Mouse (Mus musculus) limb, embryonic 10.5 days (tissue): ENCODE results near the gene Cyp2u1. TPM values are rescaled to one million over a fixed set of nuclear protein-coding genes. Genes with fewer than 3 reads are reported as not detected.

Experiments used
- DNase-seq: peaks from one replicate; pipeline ENCODE4 v3.0.0-alpha.2; 2017; ENCODE audit warnings: low spot score
- H3K27ac ChIP-seq: fragments of 300-500 bp; sonication (generic); 2 replicates; pipeline ENCODE4 v1.5.1; 2016; ENCODE audit warnings: mild to moderate bottlenecking
- H3K27me3 ChIP-seq: fragments of 300-500 bp; sonication (generic); 2 replicates; pipeline ENCODE4 v1.6.1; 2016; ENCODE audit warnings: low read depth, mild to moderate bottlenecking; ENCODE audit not compliant: poor library complexity, severe bottlenecking
- H3K36me3 ChIP-seq: fragments of 300-500 bp; sonication (generic); 2 replicates; pipeline ENCODE4 v1.6.1; 2016; ENCODE audit warnings: mild to moderate bottlenecking, moderate library complexity
- H3K4me1 ChIP-seq: fragments of 300-500 bp; sonication (generic); 2 replicates; pipeline ENCODE4 v1.6.1; 2016
- H3K4me3 ChIP-seq: fragments of 300-500 bp; sonication (generic); 2 replicates; pipeline ENCODE4 v1.5.1; 2016; ENCODE audit warnings: mild to moderate bottlenecking, moderate library complexity
- H3K9me3 ChIP-seq: fragments of 300-500 bp; sonication (generic); replicated peaks from 2 replicates; pipeline ENCODE4 v1.6.1; 2016; ENCODE audit warnings: mild to moderate bottlenecking
- WGBS: fragments of 180-500 bp; shearing (Covaris S2); methylation state at CpG from one replicate; pipeline ENCODE4 v1.1.7; 2016; 5-methylcytosine and 5-hydroxymethylcytosine counted together
- polyA plus RNA-seq: library from polyadenylated mRNA; unstranded; fragments of >200 nt; fragmentation: Nextera tagmentation; extraction: Ambion mirVana; gene quantifications from 2 replicates; pipeline ENCODE4 v1.2.1, GENCODE M21; 2016

The Cyp2u1 gene
- polyA plus RNA-seq, 1 experiment from 2014 or later: 1.1 TPM

DNA sequence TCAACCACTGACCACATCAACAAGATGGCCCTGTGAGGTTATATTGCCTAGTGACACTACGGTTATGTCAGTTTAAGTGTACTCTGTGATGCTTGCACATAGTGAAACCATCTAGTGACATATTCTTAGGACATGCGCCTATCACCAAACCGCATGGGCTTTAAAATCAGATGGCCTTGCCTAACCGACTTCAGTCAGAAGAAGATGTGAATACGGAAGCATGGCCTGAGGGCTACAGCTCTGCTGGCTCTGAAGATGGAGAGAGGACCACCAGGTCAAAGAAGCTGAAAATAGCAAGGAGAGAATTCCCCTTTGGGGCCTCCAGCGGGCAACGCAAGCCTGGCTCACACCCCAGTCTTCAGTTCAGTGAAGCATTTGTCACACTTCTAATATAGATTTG, 6.1 kb downstream of the Cyp2u1 start:
- H3K36me3 ChIP-seq: no peaks in the 10 kb centered on the region
- 95% methylated on average over 7 of the region's 7 CpGs for WGBS

DNA sequence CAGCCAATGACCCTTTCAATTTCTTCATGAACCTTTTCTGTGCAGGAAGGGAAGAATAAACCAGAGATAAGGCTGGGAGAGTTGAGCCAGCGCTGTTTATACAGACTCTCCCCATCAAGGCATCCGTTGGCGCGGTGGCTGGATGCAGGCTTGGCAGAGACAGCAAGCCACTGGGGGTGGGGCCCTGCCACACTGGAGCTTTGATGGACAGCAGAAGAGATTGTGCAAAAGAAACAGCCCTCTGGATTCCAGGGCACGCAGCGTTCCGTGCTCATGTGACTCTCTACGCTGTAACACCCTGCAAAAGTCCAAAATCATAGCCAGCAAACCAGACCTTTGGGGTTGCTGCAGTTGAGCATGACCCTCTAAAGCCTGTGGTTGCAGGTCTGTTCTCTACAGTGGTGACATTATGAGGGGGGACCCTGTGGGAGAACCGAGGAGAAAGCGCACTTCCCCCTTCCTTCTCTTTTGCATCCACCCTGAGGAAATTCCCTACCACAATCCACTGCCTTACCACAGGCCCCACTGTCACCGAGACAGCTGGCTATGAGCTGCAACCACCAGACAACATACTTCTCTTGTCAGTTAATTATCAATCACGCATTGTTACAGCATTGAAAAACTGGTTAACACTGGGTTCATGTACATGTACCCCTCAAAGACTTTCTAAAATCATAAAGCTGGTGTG, 7.4 kb downstream of the Cyp2u1 start:
- 89% methylated on average over 12 of the region's 12 CpGs for WGBS
- no peaks in the 10 kb centered on the region for H3K36me3 ChIP-seq
- H3K27ac ChIP-seq: no peak overlapping the region
- no peaks in the 10 kb centered on the region for H3K9me3 ChIP-seq
- H3K4me3 ChIP-seq: no peak overlapping the region
- peaks cover 14% of the 10 kb centered on the region for H3K4me1 ChIP-seq
- H3K27me3 ChIP-seq: no peaks in the 10 kb centered on the region
- DNase-seq: no peak

More for the DNA sequence above, 6.1 kb downstream of the Cyp2u1 start:
- Histone ChIP-seq H3K4me3 (no peak overlapping the region), H3K9me3 (no peaks in the 10 kb centered on the region), H3K4me1 (peaks cover 14% of the 10 kb centered on the region), H3K27me3 (peaks cover 9% of the 10 kb centered on the region), H3K27ac (no peak overlapping the region)
- DNase-seq: no peak

DNA sequence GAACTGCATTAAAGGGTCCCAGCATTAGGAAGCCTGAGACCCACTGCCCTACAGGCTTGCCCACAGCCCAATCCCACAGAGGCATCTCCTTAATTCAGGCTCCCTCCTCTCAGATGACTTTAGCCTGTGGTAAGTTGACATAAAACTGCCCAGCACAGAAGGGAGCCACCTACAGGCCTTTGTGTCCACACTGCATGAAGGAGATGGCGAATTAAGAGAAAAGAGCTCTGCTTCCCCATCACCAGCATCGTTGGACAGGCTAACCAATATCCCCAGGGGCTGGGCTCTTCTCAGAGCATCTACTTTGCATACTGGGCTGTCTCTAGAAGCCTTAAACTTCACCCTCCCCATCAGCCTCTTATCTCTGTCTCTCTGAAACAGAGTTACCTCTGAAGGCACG, 8.5 kb downstream of the Cyp2u1 start:
- Histone ChIP-seq H3K36me3 (no peaks in the 10 kb centered on the region), H3K4me1 (peaks cover 14% of the 10 kb centered on the region), H3K27me3 (no peaks in the 10 kb centered on the region), H3K9me3 (no peaks in the 10 kb centered on the region), H3K27ac (no peak overlapping the region), H3K4me3 (no peak overlapping the region)
- 69% methylated on average over 3 of the region's 3 CpGs for WGBS
- DNase-seq: no peak

DNA sequence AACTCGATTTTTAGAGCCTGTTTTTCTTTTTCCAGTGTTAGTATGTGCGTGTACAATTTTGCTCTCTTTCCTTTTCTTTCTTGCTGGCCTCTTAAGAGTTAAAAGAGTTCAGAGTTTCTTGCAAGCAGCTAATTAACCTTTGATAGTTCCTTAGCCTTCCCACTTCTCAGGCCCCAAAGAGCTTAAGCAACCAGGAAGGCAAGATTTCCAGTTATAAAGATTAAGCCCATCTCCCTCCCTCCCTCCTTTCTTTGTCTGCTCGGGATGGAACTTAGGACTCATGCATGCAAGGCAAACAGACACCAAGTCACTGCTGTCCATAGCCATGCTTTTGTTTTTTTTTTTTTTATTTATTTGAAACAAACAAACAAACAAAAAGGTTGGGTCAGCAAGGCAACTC, 10.1 kb downstream of the Cyp2u1 start:
- Histone ChIP-seq H3K4me1 (peaks cover 6% of the 10 kb centered on the region), H3K9me3 (no peaks in the 10 kb centered on the region)
- 84% methylated on average over 3 of the region's 3 CpGs for WGBS

DNA sequence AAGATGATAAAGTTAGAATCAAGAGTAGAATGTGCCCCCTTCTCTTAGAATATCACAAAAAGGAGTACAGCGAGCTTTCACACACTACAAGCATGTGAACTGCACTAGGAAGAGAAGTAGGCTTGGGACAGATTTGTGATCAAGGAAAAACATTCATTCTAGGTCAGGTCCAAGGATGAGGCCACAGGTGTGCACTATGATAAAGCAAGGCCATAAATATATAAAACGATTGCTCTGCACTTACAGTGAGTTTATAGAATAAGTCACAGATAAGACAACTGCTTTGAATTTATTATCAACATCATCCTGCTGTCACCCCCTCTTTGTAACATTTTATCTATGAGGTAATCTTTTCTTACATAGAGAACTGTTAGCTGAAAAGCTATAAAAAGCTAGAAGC, 10.7 kb downstream of the Cyp2u1 start:
- no peak for DNase-seq
- H3K4me3 ChIP-seq: no peak overlapping the region
- no peak overlapping the region for H3K27ac ChIP-seq
- H3K36me3 ChIP-seq: no peaks in the 10 kb centered on the region
- WGBS: 92% methylated on average over 2 of the region's 2 CpGs
- no peaks in the 10 kb centered on the region for H3K27me3 ChIP-seq
- H3K9me3 ChIP-seq: no peaks in the 10 kb centered on the region
- H3K4me1 ChIP-seq: 0 out of 2 replicates have a peak, but pooled peaks cover 1% of the 10 kb centered on the region

More for the DNA sequence above, 10.1 kb downstream of the Cyp2u1 start:
- H3K4me3 ChIP-seq: no peak overlapping the region
- H3K36me3 ChIP-seq: no peaks in the 10 kb centered on the region
- no peak overlapping the region for H3K27ac ChIP-seq
- DNase-seq: no peak
- no peaks in the 10 kb centered on the region for H3K27me3 ChIP-seq

DNA sequence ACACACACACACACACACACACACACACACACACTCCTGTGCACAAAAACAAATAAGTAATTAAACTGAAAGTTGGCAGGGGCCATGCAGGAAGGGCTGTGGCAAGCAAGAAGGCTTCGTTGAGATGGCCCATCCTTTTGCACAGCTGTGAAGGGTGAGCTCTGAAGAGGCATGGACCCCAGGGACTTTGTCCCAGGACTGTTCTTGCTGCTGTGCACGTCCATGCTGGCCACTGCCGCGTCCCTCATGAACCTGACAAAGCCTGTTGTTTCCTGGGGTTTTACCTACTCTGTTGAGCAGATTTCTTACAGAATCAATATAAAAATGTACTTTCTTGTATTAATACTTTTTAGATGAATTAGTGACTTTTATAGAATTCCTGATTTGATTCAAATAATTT, 11.1 kb downstream of the Cyp2u1 start:
- H3K27ac ChIP-seq: no peak overlapping the region
- no peak overlapping the region for H3K4me3 ChIP-seq
- H3K4me1 ChIP-seq: no peaks in the 10 kb centered on the region
- H3K27me3 ChIP-seq: no peaks in the 10 kb centered on the region
- no peak for DNase-seq
- H3K36me3 ChIP-seq: no peaks in the 10 kb centered on the region
- H3K9me3 ChIP-seq: no peaks in the 10 kb centered on the region
- 89% methylated on average over 4 of the region's 4 CpGs for WGBS

DNA sequence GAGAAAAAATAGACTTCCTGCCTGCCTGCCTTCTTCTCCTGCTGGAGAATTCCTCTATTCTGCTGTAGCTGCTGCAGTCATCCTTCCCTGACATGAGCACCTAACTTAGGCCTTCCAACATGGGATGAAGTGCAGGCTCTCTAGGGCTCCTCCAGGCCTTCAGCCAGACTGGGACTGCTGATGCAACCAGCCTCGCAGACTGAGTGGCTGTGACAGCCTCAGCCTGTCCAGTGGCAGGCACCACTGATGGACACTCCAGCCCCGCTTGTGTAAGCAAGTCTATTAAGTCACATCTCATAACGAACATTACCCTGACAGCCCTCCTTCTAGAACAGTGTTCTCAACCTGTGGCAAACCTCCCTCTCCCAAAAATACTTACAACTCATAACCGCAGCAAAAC, 28.9 kb downstream of the Cyp2u1 start:
- peaks cover 29% of the 10 kb centered on the region for H3K4me1 ChIP-seq
- 87% methylated on average over 4 of the region's 4 CpGs for WGBS

DNA sequence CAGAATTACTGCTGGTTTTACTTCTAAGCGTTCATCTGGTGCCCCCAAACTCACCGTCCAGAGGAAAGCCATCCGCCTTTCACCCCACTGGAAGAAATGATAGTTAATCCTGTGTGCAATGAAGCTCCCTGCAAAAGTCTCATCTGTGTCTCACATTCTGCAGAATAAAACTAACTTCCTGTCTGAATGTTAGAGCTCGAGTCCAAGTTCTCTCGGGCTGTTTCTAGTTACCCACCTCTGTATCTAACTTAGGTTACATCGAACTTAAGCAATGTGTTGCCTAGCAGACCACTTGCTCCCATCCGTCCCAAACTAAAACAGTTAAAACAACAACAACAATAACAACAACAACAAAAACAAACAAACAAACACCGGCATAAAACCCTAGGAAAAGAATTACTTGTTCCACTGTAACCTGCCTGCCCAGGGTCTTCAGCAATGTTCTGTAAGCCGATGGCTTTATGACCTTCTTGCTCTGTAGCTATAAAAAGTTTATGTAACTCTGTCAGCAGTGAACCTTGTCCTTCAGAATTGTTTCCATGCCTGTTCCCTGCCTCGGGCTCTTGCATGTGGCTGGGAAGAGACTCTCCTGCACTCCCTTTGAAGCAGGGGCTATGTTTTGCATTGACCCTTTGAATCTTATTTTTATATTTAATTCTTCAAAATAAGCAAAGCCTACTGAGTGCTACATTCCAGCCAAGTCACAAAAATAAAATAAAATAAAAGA, 30.5 kb downstream of the Cyp2u1 start:
- no peaks in the 10 kb centered on the region for H3K27me3 ChIP-seq
- peak overlapping the region; percentile 88 for H3K27ac ChIP-seq
- H3K36me3 ChIP-seq: no peaks in the 10 kb centered on the region
- no peaks in the 10 kb centered on the region for H3K9me3 ChIP-seq
- WGBS: 52% methylated on average over 10 of the region's 10 CpGs
- peak overlapping the region; percentile 80 for H3K4me3 ChIP-seq
- no peak for DNase-seq
- peaks cover 35% of the 10 kb centered on the region for H3K4me1 ChIP-seq

More for the DNA sequence above, 28.9 kb downstream of the Cyp2u1 start:
- no peak for DNase-seq
- Histone ChIP-seq H3K4me3 (no peak overlapping the region), H3K27ac (no peak overlapping the region), H3K36me3 (no peaks in the 10 kb centered on the region), H3K27me3 (no peaks in the 10 kb centered on the region), H3K9me3 (no peaks in the 10 kb centered on the region)

DNA sequence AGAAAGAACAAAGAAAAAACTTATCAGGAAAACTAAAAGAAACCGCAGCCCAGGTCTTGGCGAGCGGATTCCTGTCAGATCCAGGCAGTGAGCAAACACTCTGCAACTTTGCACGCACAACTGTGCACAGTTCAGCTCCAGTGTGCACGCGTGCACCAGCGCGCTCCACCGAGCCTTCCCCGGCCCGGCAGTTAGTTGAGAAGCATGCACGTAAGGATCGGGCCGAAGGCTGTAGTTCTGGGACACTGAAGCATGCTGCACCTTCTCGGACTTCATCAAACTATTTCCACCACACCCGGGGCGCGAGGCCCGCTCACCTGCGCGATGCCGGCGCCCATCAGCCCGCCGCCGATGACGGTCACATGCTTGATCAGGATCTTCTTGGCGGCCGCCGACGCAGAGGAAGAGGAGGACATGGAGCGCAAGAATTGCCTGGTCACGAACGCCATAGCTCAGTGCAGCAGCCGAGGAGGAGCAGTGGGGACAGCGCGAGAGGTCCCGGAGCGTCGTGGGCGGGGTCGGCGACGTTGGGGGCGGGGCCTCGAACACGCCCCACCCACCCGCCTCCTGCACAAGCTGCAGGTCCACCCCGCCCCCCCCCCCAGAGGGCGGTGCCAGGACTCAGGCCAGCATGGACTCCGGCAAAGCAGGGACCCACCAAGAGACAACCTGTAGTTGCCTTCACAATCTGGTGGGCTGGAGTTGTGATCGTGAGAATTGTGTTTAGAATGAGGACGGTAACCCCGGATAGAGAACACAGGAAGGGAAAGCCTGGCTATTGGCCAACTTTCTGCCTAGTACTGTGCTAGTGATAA, 31.3 kb downstream of the Cyp2u1 start, which contains the start of gene Hadh:
Hadh (minus strand) TSS at position 543 of the 815 bp plus-strand sequence.
- Histone ChIP-seq H3K4me1 (peaks cover 35% of the 10 kb centered on the region), H3K27me3 (no peaks in the 10 kb centered on the region), H3K27ac (peak within 1 kb of the TSS; percentile 88), H3K9me3 (no peaks in the 10 kb centered on the region), H3K4me3 (peak within 1 kb of the TSS; percentile 80), H3K36me3 (0 out of 2 replicates have a peak, but pooled peaks cover 1% of the 10 kb centered on the region)
- WGBS: under 1% methylated on average over 54 of the region's 54 CpGs
- peak; percentile 93 for DNase-seq

DNA sequence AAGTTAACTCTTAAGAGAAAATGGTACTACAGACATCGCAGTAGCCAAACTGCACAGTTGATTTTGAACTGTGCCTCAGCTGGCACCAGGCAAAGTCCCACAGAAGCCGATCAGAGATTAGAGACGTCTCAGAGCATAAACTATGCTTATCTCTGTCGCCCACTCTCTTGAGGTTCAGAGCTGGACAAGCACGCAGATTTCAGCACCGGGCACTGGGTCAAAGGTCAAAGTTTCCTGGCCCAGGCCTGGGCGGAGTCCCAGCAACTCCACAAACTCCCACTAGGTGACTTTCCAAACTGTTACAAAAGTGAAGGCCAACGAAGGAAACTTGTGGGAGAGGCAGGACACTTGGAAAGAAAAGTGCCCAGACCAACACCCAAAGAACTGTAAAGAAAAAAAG, 31.9 kb downstream of the Cyp2u1 start:
- DNase-seq: peak; percentile 72
- peak overlapping the region; percentile 80 for H3K4me3 ChIP-seq
- 11% methylated on average over 8 of the region's 8 CpGs for WGBS
- H3K27me3 ChIP-seq: no peaks in the 10 kb centered on the region
- peaks cover 35% of the 10 kb centered on the region for H3K4me1 ChIP-seq
- H3K27ac ChIP-seq: peak overlapping the region; percentile 88
- H3K36me3 ChIP-seq: 0 out of 2 replicates have a peak, but pooled peaks cover 3% of the 10 kb centered on the region
- no peaks in the 10 kb centered on the region for H3K9me3 ChIP-seq

DNA sequence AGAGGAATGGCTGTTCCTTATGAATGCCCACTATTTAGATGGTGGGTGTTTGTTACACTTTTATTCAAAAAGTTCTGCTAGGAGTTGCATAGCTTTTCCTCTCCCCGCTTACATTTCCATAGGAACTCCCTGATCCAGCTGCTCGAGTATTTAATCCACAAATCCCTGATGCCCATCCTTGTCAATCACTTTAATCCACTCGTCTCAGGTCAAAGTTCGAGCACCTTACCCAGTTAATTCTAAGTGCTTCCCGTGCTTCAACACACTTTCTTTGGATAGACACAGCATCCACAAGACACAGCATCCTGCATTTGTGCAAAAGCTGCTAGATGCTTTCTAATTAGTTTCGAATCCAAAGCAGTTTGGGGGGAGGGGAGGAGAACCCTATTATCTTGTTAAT, 32.6 kb downstream of the Cyp2u1 start:
- Histone ChIP-seq H3K36me3 (0 out of 2 replicates have a peak, but pooled peaks cover 3% of the 10 kb centered on the region), H3K4me3 (peak overlapping the region; percentile 80; the same call in 1 of the 2 replicates), H3K9me3 (no peaks in the 10 kb centered on the region), H3K27me3 (no peaks in the 10 kb centered on the region), H3K27ac (no peak overlapping the region), H3K4me1 (peaks cover 35% of the 10 kb centered on the region)
- no peak for DNase-seq
- 73% methylated on average over 6 of the region's 6 CpGs for WGBS

DNA sequence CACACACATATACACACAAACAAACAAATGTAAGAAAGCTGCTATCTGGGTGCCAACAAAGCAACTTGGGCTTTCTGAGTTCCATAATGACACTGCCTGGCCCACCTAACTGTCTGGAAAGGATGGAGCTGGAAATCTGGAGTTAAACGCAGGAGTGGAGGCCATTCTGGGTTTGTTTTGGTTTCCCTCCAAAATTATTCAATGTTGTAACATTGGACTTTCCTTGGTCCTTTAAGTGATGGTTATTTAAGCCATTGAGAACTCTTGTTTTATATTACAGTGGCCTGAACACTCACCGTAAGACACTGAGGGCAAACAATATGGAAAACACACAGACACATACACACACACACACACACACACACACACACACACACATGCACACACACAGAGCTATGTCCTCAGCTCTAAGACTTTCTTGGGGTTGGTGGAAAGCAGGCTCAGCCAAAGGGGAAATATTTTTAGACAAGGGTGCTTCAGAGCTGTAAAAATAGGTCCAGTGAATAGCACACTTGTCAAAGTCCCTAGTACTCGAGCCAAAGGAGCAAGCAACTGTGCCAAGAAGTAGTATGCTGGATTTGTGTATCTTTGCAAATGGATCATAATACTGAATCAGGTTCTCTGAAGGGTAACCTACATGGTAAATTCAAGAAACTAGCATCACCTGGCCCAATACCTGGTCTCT, 36.5 kb downstream of the Cyp2u1 start:
- peaks cover 20% of the 10 kb centered on the region for H3K4me1 ChIP-seq
- 92% methylated on average over 3 of the region's 3 CpGs for WGBS
- H3K9me3 ChIP-seq: no peaks in the 10 kb centered on the region
- H3K4me3 ChIP-seq: no peak overlapping the region
- no peak for DNase-seq
- H3K27me3 ChIP-seq: no peaks in the 10 kb centered on the region
- no peak overlapping the region for H3K27ac ChIP-seq
- H3K36me3 ChIP-seq: peaks cover 32% of the 10 kb centered on the region
